Mouse (Mus musculus): ENCODE measurements around the gene Snap91.

Snap91 gene

DNA sequence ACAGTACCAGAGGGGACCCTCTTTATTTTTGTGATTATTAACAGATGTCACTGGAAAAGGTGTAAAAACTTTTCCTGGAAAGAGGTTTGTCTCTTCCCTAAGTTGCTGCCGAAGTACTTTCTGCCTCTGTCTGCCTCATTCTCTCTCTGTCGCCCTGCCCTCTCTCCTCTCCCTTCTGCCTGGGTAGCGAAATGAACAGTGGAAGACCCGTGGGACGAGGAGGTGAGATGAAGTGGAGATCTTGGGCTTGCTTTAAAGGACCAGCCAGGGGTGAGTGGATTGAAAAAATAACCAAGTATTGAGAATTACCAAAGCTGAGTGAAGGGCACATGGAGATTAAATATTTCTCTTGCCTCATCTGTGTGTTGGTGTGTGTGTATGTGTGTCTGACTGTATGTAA is 136.4 kb downstream of the Snap91 start:
- no peak for DNase-seq (ENCODE audit: low spot score)

DNA sequence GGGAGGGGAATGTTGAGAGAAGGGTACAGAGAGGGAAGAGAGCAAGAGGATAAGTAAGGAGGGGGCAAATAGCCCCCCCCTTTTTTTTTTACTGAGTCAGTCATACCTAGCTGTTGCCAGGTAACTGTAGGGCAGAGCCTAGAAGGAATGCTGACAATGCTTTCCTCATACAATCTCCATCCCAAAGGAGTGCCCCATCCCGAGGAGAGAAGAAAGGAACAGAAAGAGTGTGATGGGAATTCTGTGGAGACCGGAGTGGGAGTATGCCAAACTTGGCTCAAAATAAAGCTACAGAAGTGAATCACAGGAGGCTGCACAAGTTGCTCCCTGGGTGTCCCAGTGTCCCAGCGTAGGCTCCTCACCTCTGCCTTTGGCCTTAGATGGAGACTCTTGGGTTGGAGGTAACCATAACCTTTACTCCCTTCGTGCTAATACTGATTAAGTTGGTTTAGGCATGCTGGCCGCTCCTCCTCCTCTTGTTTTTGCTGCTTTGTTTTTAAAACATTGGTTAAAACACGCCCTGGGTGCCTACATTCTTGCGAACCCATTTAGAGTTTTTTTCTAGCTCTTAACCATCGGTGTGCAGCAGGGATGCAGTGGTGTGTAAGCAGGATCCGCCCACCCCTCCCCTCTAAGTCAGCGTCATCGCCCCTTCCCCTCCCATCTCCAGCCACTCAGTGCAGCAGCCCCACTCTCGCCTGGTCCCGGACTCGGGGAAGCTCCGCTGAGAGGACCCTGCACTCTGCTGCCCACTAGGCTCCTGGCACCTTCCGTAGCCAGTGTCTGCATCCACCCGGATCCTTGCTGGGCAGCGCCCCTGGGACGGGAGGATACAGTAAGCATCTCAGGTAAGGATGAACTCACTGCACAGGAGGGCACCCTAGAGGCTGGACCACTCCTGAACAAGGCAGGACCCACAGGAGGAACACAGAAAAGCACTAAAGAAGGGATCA is 137.2 kb downstream of the Snap91 start, which contains the start of gene Prss35:
Prss35 (plus strand) TSS at position 691 of the 953 bp plus-strand sequence.
- no peak for DNase-seq (ENCODE audit: low spot score)

- DNase-seq (ENCODE audit: low spot score), result no peak
Observed at GRCm38 (mm10) chr9:86739971-86740370, 140.5 kb downstream of the Snap91 start.

DNA sequence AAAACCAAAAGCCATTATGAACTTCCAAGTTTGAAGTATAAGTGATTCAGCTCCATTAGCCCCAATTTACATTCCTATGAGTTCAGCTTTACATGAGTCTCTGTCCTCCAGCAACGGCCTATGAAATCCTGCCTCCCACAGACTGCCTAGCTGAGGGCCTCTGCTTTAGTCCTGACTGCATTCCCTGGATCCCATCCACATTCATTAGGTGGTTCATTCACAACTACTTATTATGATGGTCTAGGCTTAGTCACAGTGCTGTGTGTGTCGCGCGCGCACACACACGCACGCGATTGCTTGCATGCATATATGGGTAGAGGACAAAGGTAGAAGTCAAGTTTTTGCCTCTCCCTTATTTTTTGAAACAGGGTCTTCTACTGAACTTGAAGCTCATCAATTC is 141.7 kb downstream of the Snap91 start:
- DNase-seq (ENCODE audit: low spot score), result no peak

DNA sequence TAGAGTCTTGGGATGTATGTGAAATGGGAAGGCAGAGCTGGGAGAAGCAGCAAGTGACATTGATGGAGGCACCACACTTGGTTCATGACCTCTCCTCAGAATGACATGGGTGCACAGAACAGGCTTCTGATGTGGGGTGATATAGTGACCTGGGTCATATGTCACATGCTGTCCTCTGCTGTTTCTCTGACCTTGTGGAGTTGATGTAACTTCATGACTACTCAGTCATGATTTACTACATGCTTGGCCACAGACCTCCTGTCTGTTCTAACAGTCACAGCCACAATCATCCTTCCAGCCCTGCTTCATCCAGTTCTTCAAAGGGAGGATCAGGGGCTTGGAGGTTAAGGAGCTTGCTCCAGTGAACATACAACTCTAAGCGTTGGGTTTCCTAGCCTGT is 142.4 kb downstream of the Snap91 start:
- no peak for DNase-seq (ENCODE audit: low spot score)

GRCm38 (mm10) chr9:86736991-86737390 is 143.5 kb downstream of the Snap91 start:
- DNase-seq (ENCODE audit: low spot score), result no peak

DNA sequence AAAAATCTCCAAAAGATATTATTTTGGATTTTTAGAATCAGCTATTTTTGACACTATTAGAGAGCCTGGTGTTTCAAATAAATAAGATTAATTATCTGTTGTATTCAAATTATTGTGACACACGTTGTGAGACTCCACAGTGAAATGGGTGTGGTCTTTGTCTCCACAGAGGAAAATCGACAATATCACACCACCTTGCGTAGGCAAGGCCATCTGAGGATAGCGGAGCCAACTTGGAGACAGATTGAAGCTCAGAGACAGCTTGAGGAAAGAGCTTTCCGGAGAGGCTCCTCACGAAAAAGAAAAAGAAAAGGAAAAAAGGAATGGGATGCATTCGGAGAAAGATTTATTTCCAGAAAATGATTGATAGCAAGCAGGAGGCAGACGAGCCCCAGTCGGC is 145.7 kb downstream of the Snap91 start:
- no peak for DNase-seq (ENCODE audit: low spot score)

GRCm38 (mm10) chr9:86734357-86734756 is 146.1 kb downstream of the Snap91 start:
- DNase-seq (ENCODE audit: low spot score), result no peak

DNA sequence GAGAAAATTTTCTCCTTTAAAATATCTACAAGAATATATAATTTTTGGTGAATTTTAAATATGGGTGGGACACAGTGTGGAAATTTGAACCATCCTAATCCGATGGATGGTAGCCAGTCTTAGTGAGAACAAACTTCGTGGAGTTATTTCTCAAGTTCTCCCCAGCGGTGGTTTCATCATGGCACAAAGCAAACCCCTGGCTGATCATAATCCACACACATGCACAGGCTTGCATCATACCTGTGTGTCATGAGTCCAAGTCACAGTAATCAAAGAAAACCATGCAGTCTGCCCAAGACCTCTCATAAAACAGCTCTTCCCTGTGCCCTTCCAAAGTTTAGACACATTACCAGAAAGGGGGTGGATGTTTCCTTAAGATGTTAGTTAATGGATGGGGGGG is 150.6 kb downstream of the Snap91 start:
- no peak for DNase-seq (ENCODE audit: low spot score)

DNA sequence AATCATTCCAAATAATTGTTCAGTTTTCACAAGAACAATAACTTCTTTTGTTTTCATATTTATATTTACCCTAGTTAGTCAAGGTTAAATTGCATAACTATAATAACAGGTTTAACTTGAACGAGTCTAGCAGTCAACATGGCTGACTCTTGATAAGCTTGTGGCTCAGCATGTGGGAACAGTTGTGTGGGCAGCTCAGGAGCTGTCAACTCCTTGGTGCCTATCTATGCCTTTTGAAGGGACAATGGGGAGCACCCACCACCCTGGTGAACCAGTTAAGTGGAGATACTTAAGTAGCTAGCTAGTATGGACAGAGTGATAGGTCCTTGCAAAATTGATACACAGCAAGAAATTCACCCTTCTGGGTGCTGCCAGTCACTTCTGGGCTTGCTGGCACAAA is 151.4 kb downstream of the Snap91 start:
- DNase-seq (ENCODE audit: low spot score), result no peak

DNA sequence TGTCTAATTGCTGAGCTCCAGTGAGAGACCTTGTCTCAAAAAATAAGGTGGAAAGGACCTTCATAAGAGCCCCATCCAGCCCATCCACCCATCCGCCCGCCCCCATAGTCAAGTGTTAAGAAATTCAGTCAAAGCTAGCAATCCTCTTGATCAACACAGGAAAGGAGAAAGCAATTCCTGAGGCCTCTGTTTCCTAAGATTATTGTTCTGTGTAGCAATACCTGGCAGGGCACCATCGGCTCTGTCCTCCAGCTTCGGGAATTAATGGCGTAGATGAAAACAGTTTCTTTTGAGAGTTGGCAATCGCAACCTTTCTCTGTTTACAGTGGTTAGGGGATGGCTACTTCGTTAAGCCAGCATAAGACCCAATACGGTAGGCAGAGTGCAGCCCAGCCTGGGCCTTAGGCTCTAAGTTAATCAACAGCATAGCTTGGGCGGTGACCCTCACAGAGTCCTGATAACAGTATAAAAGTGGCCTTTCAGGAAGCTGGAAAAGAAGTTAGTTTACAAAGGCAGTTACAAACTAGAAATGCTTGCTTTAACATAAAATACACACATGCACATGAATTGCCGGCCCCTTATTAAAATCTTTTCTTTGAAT is 152.1 kb downstream of the Snap91 start:
- DNase-seq (ENCODE audit: low spot score), result no peak

GRCm38 (mm10) chr9:86726381-86726720 is 154.1 kb downstream of the Snap91 start:
- no peak for DNase-seq (ENCODE audit: low spot score)

DNA sequence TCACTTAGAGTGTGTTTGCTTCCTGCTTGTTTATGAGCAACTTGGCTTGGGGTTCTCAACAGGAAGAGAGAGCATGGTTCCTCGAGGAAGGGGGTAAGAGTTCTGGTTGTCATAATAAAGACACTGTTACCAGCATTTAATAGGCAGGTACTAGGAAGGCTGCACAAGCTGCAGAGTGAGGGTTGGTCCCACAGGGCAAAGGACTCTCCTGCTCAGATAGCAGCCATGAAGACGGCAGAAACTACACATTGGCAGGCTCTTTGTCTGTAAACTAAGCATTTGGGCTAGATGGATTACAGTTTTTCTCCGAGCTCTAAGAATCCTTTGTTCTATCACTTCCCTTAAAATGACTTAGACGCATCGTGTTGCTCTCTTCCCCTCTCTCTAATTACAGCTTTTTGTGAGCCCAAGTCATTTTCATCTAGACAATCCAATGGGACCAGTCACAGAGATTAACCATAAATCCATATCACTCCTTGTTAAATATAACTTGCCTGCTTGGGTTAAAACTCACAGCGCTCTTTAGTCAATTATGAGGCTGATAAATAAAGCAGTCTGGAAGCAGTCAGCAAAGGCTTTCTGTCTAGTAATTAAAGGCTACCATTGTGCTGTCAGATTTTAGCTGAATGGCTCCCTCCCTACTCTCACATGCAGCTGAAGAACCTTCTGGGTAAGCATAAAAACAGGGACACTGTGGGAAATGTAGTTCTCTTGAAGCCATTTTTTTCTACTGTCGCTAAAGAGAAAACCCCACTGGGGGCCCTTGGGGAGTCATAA is 154.7 kb downstream of the Snap91 start:
- no peak for DNase-seq (ENCODE audit: low spot score)

DNA sequence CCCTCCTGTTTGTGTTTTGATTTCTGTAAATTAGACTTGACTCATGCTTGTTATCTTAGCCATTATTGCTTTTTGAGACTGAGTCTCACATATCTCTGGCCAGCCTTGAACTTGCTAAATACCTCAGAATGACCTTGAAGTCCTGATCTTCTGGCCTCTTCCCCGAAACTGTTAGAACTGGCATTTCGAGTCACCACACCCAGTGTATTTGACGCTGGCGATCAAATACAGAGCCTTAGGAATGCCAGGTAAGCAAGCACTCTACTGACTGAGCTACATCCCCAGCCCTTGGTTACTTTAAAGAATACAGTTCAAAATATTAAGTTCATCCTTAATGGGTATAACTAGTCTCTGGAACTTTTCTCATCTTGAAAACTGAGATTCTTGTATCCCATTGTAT is 155.4 kb downstream of the Snap91 start:
- no peak for DNase-seq (ENCODE audit: low spot score)

DNA sequence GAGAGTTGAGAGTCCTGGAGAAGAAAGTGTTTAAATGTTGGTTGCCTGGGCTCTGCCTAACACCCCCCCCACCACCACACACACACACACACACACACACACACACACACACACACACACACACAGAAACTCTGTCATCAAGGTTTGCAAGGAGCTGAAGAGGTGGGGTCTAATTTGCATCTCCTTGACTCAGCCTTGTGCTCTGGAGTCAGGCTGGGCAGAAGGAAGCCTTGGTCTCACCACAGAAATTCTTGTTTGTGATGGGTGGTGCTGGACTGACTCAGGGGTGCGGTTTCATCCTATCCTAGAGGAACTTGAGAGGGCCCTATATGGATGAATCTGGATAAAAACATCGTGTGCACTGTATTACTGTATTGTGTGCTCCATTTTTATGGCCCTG is 159.7 kb downstream of the Snap91 start:
- DNase-seq (ENCODE audit: low spot score), result no peak

GRCm38 (mm10) chr9:86720227-86720626 is 160.2 kb downstream of the Snap91 start:
- no peak for DNase-seq (ENCODE audit: low spot score)

- no peak for DNase-seq (ENCODE audit: low spot score)
Observed at GRCm38 (mm10) chr9:86717119-86717518, 163.3 kb downstream of the Snap91 start.

- DNase-seq (ENCODE audit: low spot score), result no peak
Observed at GRCm38 (mm10) chr9:86716540-86716939, 163.9 kb downstream of the Snap91 start.

Measured in layer of hippocampus, adult 11-12 months (tissue).